Mouse (Mus musculus) brain, embryonic 18.5 days (tissue): ENCODE results near the gene Luc7l.
A peak's percentile ranks its signal among the peaks of the same experiment; 100 is the strongest.
"Not testable (repeated sequence)": the region's sequence is repeated elsewhere in the genome, so short reads cannot be mapped to it uniquely, and the experiment has no call there.

Experiments
- DNase-seq: peaks from one replicate; pipeline ENCODE4 v3.0.0-alpha.2; 2012; ENCODE audit warnings: low read depth, low spot score

Gene Luc7l

DNA sequence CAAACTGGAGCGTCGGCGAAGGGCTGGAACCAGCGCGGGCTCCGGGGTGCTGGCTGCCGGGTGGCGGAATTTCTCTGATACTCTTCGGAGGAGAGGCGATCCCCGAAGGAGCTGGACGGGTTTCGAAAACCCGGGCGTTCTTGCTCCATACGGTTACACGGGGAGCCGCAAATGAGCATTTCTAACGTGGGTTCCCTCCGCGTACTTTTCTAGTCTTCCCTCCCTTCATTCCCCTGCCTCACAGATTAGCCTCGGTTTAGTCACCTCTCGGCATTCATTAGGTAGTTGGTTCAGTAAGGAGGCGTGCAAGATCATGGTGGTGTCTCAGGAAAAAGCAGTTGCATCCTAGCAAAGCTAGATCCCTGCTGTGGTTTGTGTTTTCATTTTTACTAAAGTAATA, 703 bp downstream of the Luc7l start:
- no peak for DNase-seq

DNA sequence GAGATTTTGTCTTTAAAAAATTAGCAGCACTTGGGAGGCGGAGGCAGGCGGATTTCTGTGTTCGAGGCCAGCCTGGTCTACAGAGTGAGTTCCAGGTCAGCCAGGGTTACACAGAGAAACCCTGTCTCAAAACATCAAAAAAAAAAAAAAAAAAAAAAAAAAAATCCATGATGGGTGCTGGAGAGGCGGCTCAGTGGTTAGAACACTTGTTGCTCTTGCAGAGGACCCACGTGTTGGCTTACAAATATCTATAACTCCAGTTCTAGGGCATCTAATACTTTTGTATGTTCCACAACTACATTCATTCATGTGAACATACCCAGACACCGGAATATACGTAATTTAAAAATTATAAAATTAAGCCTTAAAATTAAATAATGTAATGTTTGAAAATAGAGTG, 2.6 kb downstream of the Luc7l start:
- DNase-seq: no peak

DNA sequence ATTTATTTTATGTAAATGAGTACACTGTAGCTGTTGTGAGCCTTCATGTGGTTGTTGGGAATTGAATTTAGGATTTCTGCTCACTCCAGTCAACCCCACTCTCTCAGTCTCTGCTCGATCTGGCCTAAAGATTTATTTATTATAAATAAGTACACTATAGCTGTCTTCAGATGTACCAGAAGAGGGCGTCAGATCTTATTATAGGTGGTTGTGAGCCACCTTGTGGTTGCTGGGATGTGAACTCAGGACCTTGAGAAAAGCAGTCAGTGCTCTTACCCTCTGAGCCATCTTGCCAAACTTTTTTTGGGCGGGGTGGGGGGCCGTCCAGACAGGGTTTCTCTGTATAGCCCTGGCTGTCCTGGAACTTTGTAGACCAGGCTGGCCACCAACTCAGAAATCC, 9.1 kb downstream of the Luc7l start:
- no peak for DNase-seq

DNA sequence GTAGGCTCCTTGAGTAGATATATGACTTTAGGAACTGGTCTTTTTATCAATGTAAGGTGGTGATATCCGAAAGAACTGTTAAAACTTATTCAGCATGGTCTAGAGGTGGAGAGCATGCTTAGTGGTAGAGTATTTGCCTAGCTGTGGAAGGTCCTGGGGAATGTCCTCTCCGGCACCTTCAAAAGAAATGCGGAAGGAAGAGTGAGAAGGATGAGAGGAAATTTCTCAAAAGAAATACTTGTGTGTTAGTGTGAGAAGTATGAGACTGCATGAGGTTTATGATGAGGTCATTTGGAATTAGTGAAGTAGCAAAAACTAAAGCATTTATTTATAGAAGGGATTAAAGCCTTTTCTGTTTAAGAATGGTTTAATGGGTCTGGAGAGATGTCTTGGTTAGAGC, 9.7 kb downstream of the Luc7l start:
- DNase-seq: no peak

DNA sequence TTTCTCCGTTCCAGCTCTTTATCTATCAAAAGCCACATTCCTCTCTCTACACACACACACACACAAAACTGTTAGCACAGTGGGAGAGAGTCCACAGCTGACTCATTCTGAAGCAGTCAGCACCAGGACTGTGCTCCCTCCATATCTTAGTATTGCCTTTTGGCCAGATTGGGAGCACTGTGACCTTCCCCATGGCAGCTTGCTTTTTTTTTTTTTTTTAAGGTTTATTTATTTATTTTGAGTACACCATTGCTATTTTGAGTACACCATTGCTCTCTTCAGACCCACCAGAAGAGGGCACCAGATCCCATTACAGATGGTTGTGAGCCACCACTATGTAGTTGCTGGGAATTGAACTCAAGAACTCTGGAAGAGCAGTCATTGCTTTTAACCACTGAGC, 16.2 kb downstream of the Luc7l start:
- DNase-seq: no peak

DNA sequence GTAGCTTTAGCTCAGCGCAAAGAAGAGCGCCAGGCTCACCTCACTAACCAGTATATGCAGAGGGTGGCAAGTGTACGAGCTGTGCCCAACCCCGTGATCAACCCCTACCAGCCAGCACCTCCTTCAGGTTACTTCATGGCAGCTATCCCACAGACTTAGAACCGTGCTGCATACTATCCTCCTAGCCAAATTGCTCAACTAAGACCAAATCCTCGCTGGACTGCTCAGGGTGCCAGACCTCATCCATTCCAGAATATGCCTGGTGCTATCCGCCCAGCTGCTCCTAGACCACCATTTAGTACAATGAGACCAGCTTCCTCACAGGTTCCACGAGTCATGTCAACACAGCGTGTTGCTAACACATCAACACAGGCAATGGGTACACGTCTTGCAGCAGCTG, 16.9 kb downstream of the Luc7l start:
- not testable (repeated sequence) for DNase-seq

DNA sequence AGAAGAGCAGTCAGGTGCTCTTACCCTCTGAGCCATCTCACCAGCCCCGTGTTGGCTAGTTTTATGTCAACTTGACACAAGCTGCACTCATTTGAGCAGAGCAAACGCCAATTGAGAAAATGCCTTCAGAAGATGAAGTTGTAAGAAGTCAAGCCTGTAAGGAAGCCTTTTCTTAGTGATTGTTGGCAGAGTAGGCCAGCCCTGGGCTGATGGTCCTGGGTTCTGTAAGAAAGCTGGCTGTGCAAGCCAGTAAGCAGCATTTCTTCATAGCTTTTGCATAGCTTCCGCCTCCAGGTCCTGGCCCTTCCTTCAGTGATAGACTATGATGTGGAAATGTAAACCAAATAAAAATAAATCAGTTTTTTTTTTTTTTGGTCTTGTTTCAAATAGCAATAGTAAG, 19.9 kb downstream of the Luc7l start:
- no peak for DNase-seq

DNA sequence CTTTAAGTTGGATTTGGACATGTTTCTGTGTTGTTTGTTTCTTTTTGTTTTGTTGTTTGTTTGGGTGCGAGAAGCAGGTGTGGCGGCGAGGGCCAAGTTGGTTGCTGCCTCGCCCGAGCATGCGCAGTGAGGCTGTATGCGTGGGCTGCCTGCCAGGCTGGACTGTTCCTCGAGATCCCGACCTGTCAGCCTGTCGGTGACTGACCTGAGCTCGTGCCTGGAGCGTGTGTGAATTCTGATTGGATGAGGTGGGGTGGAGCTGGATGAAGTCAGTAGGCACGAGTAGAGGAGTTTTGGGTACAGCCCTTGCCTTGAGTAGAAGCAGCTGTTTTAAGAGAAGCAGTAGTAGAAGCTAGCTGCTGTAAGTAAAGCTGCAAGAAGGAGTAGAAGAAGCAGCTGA, 23.2 kb downstream of the Luc7l start:
- DNase-seq: no peak

DNA sequence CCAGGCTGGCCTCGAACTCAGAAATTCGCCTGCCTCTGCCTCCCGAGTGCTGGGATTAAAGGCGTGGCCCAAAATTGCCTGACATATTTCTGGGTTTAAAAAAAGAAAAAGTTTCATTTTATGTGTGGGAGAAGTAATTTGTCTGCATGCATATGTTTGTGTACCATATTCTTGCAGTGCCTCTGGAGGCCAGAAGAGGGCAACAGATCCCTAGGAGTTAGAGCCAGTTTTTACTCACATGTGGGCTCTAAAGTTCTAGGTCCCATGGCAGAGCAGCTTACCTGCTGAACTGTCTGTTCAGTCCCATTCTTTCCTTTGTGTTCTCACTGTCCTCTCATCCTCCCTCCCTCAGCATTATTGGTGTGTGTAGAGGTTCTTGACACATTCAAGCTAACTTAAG, 24.0 kb downstream of the Luc7l start:
- DNase-seq: no peak

DNA sequence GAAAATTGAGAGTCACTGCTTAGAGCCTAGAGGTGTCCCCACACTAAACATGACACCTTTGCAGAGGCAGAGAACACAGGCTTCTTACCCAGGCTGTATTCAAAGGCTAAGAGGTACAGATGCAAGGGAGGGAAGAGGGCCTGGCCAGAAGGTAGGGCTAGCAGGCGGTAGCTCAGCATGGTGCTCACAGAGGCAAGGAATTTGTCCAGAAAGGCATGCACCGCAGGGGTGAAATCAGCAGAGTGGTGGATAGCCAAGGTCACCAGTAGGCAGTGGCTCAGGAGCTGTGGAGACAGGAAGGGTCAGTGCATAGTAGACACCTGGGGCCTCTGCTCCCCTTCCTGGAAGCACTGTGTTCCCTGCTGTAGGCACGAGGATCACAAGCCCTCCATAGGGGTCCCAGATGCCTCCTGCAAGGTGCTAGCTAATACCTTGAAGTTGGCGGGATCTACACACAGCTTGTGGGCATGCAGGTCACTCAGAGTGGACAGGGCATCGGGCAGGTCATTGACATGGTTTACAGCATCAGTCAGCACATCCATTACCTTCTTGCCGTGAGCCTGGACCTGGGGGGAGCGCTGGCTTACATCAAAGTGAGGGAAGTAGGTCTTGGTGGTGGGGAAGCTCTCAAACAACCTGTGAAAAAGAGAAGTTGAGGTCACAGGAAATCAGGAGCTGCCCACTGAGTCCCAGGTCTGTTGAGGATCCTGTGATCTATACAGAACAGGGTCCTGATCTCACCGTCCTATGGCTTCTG, 33.7 kb downstream of the Luc7l start:
- DNase-seq: no peak

DNA sequence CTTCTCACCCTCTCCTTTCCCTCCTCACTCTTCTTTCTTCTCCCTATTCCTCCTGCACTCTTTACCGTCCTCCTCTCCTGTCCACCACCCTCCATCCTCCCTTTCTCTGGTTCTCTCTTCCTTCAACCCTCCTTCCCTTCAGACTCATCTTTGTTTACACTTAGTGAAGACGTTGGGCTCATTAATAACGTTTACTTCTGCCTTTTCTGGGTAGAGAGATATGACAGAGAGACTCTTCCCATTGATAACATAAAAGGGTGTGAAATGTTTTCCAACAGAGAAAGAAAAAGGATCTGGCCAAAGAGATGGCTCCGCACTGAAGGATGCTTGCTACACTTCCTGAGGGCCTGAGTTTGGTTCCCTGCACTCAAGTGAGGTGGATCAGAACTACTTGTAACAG, 36.8 kb downstream of the Luc7l start:
- DNase-seq: no peak

DNA sequence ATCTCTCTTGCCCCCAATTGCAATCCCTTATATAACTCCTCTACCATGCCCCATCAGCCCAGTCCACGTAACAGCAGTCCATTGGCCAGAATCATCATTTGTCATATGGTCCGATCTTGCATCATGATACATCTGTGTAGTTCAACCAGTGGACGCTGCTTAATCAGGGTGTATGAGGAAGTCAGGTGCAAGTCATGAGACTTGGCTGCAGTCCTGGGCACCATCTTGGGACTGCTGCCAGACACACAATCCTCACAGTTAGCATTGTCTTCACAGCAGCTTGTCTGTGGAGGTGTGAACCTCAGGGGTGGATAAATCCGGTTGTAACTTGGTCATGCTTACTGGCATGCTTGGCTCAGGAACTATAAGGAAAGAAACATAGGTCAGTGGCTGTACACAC, 45.6 kb downstream of the Luc7l start:
- DNase-seq: not testable (repeated sequence)

DNA sequence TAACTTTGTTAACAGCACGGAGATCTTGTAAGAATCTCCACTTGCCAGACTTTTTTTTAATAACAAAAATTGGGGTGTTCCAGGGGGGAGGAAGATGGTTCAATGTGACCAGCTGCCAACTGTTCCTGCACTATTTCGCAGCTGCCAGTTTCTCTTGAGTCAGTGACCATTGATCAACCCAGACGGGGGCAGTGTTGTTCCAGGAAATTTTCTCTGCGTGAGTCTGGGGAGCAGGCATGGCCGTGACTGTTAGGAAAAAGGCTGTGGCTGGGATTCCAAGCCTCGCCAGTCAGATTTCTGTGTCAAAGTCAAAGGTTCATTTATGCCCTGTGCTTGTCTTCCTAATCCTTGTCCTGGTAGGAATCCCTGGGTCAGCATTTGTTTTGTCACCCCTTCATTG, 61.6 kb downstream of the Luc7l start:
- DNase-seq: peak; percentile 59

DNA sequence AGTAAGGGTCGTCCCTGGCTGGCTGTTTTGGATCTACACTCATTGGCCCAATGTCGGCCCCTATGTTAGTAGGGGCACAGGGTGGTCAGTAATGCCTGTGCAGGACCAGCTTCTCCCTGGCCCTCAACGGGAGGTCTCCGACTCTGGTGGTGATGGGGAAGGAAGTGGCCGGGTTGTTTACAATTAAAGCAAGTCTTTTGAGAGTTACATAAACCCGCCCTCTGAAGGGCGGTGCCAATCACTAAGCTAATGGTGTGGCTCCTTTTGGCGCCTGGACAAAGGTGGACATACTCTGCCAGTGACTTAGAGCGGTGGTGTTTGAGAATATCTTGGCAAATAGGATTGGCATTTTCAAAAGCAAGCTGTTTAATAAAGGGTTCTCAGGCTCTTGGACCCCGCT, 62.8 kb downstream of the Luc7l start:
- no peak for DNase-seq

DNA sequence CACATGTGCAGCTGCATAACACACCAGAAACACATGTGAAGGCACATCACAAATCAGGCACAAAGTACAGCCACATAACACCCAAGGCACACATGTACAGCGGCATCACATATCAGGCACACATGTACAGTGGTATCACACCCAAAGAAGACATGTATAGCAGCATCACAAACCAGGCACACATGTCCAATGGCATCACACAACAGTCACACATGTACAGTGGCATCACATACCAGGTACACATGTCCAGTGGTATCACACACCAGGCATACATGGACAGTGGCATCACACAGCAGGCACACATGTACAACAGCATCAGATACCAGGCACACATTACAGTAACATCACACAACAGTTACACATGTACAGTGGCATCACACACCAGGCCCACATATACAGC, 65.7 kb downstream of the Luc7l start:
- no peak for DNase-seq
